Mouse (Mus musculus) testis, adult 2 months (tissue): ENCODE measurements around the gene Tnfsf18.

Experiments
- CTCF ChIP-seq: fragments of 200-500 bp; IDR thresholded peaks from 2 replicates; pipeline ENCODE4 v1.5.1; 2012; ENCODE audit warnings: low read depth, mild to moderate bottlenecking, inconsistent platforms, low read length, moderate library complexity; ENCODE audit not compliant: control insufficient read depth, insufficient read depth, insufficient replicate concordance
- POLR2A ChIP-seq: fragments of 200-500 bp; IDR thresholded peaks from 2 replicates; pipeline ENCODE4 v1.6.1; 2012; ENCODE audit warnings: low read depth, mild to moderate bottlenecking, inconsistent platforms, low read length, moderate library complexity; ENCODE audit not compliant: control insufficient read depth

DNA sequence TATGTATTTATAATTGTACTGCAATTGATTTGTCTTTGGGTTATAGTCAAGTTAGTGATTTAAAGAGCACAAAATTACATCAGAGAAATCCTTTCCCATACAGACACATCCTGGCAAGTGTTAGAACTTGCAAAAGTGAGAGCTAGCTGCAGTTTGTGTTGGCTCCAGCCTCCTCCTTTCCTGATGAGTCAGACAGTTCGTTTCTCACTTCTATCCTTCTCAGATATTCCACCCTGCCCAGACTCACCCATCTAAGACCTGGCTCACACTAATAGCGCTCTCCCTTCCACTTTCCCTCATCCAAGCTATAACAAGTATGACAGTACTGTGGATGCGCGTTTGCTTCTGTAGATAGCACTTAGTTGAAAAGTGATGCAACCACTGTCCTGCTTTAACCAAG is 11.9 kb downstream of the Tnfsf18 start:
- no peak for TF ChIP-seq POLR2A
- no peak for TF ChIP-seq CTCF
